Mouse (Mus musculus) Muller cell, postnatal 12 days (primary cell): Measurements from ENCODE around the gene Zbtb43.

Experiments
- DNase-seq: peaks from one replicate; pipeline ENCODE4 v3.0.0-alpha.2; 2015; ENCODE audit errors: inconsistent ontology term

Gene Zbtb43

DNA sequence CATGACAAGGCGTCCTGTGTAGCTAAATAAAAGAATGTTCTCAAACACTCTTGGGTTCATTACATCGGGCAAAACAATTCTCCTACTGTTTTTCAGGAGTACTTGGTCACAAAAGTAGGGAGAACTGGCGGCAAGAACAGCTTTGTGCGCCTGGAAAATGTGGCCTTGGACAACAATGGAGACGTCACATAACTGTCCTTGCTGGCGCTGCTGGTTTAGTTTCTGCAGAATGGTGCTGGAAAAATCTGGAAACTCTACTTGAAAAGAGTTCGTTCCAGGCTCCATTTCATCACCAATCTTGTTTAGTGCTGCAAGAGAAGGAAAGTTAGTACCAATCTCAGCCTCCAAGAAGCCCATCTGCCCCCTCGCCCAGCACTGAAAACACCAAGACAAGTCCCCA is 13.5 kb downstream of the Zbtb43 start:
- no peak for DNase-seq

DNA sequence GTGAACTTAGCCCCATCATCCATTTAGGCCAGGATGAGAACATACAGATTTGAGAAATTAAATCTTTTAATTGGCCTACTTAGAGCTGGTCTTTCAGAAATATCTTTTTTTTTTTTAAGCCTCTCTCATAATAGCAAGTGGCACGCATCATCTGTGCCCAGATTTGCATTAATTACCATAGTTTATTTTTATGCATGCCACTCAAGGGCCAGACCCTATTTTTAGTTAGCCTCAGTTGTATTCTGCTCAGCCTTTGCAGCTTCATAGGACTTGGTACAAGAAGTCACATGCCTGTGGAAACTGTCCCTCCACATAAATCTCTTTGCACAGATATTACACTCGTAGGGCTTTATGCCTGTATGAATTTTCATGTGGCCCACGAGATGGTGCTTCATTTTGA is 14.9 kb downstream of the Zbtb43 start:
- no peak for DNase-seq

DNA sequence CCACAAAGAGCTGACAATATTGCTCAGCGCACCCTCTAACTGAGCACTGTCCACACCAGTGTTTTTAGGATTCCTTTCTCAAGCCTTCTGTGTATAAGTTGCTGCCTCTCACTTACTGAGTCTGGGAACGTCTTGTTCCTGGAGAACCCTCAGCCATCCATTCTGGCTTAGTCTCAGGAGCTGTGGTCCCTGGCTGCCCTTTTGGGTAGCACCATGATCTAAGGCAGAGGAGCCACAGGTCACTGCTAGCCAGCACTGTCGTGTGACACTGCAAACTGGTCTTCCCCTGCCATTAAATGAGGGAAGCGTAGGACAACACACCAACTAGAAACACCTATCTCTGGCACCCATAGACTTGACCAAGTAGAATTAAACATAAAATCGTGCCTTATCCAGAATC is 15.6 kb downstream of the Zbtb43 start:
- no peak for DNase-seq

DNA sequence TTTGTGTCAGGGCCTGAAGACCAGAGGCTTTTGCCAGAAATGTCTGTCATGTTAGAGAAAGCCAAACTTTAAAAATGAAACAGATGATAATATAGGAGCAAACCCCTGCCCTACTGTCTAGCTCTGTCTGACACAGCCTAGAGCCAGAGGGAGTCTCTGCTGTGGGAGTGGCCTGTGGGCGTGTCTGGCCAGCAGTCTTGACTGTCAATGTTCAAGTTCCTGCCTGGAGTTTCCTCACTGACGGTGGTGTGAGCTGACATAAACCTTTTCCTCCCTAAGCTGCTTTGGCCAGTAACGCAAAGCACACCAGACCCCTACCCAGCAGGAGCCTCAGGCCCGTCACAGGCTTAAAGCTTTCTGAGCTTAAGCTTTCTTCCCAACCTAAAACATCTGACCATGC is 16.2 kb downstream of the Zbtb43 start:
- no peak for DNase-seq

DNA sequence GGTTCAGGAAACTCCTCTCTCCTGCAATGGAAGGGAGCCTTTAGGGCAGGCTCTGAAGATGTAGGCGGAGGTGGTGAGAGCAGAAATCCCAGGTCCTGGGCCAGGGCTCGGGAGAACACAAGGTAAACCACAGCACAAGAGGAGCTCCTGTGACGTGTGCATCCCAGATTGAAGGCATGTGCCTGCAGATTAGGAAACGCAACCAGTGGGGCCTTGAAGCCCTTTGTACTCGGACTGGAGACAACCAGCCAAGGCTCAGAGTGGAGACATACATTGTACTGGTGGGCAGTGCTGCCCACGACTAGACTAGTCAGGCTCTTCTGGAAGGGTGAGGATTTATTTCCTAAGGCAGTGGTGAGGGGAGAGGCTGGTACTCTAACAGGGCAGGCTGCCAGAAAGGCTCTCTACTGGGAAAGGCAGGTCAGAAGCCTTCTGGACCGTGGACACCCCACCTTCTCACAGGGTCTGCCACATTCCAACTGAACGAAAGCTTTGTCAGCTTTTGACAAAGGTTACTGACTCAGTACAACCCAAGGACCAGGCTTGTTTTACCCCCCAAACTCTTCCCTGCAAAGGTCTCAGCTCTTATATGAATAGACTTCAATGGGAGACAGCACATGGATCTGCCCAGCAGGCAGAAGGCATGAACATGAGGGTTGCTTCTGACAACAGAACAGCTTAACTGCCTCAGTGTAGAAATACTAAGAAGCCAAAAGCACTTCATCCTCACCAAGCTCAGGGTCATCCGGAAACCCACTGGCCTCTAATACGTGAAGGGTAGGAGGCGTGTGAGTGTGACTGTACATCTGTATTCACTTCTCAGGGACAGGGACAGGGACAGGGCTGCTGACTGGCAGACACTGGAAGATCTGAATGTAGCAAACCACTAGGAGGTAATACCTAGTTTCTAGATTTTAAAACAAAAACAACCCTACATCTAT is 17.1 kb downstream of the Zbtb43 start:
- DNase-seq: no peak

DNA sequence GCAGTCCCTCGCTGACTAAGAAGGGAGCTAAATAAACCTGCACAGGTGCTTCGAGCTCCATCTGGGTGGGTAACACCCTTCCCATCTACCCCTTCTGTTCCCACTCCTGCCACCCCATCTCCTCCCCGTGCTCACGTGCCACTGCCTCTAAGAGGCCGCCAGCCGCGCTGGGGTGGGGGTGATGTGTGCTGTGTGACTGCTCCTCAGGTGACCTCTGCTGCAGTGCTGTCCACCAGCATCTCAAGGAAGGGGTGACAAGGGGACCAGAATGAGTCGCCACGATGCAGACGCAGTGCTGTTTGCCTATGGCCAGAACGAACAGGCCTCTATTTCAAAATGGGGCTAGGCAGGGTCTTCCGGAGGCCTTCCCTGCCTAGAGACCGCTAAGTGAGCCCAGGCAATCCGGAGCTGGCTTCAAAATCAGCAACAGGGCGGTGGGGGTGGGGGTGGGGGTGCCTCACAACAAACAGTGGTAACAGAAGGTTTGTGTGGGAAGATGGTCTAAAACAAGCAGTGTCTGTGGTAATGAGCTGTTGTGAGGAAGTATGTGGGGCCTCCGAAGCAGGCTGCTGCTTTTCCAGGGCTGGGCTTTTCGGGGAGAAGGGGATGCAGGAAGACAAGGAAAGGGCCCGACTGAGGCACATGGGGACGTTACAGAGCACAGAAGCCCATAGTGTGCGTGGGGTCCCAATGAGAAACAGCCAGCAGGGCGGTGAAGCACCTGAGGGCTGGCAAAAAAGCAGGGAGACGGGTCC is 19.1 kb downstream of the Zbtb43 start:
- no peak for DNase-seq

DNA sequence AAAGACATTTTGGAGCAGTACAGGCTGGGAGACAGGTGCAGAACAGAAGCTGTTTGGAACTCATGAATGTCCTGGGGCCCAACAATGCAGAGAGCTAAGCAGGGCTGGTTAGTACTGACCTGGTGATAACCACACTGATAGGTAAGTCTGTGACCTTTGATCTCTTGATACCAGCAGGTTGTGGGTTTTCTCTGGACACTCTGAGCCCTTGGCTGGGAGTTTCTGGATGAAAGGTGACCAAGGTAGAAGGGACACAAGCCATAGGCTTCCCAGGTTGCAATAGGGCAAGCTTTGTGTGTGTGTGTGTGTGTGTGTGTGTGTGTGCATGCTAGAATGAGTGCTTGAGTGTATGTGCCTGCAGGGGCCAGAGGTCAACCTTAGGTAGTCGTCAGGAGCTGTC is 21.6 kb downstream of the Zbtb43 start:
- no peak for DNase-seq

DNA sequence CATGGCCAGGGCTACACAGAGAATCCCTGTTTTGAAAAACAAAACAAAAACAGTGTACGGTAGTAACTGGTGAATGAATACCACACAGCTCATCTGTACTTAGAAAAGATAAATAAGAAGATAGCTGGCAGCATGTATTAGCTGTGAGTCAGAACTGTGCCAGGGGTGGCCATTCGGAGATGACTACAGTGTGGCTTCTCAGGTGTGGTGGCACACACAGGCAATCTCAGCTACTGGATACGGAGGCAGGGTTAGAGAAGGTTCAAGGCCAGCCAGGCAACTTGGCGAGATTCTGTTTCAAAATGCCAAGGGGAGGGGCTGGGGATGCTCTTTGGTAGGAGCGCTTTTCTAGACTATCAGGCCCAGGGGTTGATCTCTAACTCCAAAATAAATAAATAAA is 22.6 kb downstream of the Zbtb43 start:
- DNase-seq: no peak

DNA sequence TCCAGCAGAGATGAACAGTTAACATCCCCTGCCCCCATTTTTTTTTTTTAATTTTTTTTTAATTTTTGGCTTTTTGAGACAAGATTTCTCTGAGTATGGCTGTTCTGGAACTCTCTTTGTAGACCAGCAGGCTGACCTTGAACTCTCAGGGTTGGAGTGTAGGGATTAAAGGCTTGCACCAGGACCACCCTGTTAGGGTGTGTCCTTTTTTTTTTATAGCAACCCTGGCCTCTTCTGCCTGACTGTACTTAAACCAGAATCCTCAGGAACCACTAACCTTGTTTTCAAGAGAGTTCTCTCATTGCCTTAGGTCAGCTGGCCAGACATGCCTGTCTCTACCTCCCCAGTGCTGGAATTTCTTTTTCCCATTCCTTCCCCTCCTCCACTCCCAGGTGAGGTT is 23.5 kb downstream of the Zbtb43 start:
- no peak for DNase-seq

DNA sequence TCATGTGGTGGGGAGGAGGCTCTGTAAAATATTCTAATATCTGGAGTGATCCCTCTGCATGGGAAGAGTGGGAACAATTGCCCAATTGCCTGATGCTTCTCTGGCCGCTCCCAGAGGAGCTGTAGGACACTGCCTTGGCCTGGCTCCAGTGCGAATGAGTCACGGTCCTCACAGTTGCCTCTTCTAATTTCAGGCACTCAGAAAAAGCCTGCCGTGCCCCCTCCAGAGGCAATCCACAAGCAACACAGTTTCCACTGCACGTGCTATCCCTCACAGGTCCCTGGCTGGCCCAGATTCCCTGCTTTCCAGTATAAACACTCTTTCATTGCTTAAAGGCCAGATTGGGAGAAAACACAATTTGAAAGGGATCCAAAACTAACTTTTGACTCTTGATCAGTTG is 24.0 kb downstream of the Zbtb43 start:
- DNase-seq: peak; percentile 91

DNA sequence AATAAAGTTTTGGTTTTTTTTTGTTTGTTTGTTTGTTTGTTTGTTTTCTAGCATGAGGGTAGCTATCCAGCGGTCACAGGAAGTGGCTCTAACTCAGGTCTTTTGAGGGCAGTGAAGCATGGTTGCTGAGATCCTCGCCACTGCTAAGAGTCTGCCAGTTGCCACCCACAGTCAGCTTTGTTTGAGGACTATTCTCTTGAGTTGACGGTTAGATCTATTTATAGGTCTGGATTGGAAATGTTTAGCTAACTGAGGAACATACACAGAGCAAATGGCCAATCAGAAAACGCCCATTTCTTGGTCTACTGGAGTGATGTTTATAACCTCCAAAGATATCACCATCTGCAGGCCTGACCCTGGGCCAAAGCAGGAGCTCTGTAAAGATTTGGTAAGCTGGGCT is 25.7 kb downstream of the Zbtb43 start:
- DNase-seq: no peak

DNA sequence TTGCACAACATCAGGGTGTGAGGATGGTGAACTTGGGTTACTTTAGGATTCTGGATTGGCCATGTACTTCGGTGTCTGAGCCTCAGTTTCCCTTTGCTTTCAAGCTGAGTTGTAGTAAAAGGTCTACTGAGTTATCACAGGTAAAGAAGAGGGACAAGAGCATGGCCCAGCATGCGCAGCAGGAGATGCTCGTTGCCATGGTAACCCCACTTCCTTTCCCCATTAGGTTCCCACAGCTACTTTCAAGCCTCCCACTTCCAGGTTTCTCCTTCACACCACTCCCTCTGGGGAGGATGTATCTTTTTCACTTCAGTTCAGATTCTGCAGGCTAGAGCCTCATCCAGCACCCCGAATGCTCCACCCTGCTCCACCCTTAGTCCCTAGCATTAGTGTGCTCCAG is 27.5 kb downstream of the Zbtb43 start:
- DNase-seq: no peak

DNA sequence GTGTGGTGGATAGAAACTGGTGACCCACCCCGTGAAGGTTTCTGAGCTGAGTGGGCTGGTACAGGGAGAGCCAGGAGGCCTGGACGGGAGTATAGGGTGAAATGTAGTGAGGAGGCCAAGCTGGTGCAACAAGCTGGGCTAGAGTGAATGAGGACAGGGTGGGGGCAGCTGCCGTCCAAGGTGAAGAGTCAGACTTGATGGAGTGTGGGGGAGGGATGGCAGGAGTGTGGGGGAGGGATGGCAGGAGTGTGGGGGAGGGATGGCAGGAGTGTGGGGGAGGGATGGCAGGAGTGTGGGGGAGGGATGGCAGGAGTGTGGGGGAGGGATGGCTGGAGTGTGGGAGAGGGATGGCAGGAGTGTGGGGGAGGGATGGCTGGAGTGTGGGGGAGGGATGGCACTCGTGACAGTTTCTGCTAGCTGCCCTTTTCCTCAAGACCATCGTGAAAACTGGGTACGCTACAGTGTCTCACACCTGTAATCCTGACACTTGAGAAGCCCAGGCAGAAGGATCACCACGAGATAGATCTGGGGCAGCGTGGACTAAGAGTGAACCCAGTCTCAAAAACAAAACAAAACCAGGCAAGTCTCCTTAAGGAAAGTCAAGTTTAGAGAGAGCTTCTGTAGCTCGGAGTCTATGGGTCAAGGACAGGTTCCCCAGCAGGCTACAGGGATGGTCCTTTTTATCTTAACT is 28.2 kb downstream of the Zbtb43 start:
- DNase-seq: no peak

DNA sequence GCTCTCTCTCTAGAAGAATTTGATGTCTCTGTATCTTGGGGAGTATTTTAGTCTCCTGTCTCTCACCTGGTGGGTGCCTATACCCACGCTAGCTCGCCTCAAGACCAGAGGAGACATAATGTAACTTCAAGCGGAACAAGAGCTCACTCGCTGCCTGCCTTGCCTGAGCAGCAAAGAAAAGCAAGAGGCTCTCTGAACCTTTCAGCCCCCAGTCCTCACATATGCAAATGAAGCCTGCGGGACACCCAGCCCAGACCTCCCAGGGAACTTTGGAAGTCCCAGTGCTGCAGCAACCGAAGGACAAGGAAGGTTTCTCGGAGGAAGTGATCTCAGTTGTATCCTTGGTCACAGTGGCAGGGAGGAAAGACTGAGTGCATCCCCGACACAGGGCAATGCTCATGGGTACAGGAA is 28.9 kb downstream of the Zbtb43 start:
- no peak for DNase-seq

DNA sequence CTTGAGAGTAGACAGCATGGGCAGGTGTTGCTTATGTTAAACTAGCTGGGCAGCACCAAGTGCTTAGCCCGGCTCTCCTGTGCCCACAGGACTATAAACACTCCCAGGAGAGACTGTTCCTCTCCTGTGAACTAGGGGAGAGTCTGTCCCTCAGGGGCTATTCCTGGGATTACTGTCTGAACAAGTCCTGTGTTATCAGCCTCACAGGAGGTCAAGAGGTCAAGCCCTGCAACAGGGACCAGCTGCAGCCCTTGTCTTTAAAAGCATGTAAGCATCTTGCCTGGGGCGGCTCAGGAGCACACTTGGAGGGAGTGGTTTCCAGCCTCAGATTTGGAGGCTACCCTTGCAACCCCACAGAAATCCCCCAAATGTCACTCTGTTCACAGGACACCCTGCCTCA is 30.0 kb downstream of the Zbtb43 start:
- no peak for DNase-seq

DNA sequence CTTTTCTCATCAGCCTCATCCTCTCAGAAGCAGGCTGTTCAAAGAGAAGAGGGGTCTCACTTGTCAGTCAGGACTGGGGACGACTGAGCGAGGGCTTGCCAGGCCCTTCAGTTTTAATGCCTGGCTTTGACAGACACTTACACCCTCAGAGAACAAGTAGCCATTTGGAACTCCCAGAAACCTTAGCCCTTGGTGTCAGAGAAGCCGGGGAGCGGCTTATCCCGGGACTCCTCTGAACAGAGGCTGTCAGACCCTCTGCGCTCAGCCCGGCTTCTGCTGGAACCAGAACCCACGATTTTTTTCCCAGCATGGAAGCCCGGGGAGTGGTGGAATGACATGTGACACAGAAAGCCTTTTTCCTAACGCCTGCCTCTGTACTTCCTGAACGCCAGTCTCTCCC is 31.2 kb downstream of the Zbtb43 start:
- DNase-seq: no peak

DNA sequence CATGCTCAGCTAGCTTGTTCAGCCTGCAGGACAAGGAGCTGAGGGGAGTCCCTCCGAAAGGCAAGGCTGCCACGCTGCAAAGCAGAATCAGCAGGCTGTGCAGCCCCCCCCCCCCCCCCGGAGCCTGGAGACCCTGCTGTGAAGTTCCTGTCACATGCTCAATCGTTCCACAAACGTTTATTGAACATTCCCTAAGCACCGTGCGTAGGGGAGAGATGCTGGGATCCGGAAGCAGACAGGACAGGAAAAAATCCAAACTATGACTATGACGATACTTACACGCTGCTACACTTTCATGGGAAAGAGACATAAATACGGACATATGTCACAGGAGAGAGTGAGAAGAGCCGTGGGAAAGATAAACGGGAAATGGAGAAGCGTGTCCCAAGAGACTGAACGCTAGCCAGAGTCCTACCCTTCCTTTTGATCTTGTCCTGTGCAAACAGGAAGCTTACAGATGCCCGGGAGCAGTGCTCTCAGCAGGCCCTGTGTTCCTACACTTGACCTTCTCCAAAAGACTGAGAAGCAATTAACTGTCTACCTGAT is 32.3 kb downstream of the Zbtb43 start:
- peak; percentile 31 for DNase-seq

DNA sequence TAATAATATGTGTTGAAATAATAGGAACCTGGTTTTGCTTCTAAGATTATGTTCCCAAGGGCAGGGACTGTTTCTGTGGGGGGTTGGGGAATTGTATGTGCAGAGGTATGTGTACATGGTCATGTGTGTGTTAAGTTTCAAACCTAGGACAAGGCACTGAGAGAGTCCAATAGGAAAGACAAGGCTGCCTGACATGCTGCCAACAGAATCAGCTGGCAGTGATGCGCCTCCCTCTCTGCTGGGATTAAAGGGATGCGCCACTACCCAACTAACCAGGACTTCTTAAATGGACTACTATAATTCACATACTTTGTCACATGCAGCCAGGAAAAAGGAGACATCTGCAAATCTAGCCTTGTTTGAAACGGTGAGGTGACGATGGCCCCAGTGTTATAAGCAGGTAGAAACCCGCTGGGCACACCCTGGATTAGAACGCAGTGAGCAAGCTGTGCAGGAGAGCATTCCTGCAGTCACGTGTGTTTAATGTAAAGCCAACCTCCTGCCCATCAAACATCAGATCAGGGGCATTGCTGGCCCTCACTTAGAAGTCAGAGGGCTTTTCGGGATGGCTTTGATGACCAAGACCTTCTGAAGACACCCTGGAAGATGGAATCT is 33.2 kb downstream of the Zbtb43 start:
- no peak for DNase-seq

DNA sequence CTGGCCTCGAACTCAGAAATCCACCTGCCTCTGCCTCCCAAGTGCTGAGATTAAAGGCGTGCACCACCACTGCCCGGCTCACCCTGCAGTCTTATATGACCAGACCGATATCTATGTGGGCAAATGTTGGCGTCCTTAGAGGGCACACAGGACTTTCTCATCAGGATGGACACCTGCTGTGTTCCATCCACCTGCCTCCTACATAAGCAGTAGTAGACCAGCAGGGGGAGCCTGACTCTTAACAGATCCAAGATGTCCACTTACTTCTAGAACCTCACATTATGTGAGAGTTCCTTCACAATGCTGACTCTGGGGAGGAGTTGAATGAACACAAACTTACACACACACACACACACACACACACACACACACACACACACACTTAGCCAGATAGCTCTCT is 35.5 kb downstream of the Zbtb43 start:
- DNase-seq: no peak

DNA sequence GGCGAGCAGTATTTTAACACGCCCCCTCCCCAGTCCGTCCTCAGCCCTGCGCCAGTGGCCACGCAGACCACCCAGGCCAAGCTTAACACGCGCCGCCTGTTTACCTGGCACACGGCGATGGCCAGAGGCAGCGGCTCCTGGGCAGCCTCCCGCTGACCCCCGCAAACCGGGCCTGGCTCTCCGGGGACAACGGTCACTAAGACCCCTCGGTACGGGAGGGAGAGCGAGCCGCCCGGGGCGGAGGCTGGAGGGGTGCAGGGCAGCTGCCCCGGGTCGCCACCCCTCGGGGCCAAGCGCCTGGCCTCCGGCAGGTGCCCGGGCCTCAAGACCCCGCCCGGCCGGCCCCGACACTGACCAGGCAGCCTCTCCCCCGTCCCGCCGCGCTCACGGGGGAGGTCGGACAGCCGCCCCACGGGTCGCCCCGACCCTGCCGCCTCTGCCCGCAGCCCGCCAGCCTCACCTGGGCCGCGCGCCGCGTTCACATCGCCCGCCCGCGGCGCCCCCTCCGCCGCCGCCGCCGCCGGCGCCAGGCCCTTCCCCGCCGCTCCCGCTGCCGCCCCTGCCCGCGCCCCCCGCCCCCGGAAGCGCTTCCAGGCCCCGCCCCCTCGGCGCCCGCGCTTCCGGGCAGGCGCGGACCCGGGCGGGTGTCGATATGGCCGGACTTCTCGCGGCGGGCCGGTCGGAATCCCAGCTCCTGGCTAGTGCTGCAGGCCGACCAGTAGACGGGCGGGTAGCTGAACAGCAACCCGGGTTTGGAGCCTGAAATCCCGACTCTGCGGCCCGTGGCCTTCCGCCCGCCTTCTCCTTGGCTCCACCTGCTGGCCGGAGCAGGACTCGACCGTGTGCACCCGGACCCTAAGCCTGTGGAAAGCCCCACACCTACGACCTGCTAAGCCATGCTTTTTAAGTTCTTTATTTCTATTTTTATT is 37.3 kb downstream of the Zbtb43 start, which contains the start of gene Zbtb34:
Gene Zbtb34, minus strand, starts transcription at position 554 of the 929 bp plus-strand sequence.
- DNase-seq: peak; percentile 83
